Mouse (Mus musculus) ZHBTc4 (cell line): ENCODE results near the gene Mmd.
A peak's percentile ranks its signal among the peaks of the same experiment; 100 is the strongest.

ENCODE experiments used
- DNase-seq: peaks from one replicate; pipeline ENCODE4 v3.0.0-alpha.2; 2011; ENCODE audit warnings: low read depth, low spot score

The Mmd gene

DNA sequence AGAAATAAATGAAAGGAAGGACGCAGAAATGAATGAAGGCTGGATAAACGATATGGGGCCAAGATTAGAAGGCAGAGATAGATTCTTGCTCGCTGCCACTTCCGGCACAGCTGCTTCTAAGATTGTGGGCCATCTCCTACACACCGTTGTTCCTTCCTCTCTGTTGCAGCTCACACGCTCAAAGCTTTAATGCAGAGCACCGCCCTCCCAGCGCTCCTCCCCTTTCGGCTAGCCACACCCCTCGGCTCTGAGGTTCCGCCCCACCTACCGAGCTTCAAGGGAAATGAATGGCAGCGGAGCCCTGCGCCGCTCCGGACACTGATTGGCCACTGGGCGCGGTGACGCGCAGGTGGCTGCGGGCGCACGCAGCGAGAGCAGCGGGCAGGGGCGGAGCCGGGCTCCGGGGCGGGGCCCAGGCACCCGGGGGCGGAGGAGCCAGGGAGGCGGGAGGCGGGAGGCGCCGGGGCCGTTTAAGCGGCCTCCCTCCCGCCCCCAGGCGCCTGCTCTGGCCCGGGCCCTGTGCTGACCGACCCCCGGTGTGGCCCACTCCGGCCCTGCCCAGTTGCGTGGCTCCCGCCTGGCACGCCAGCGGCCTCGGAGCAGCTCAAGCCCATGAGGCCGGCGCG, at the start of gene Mmd:
TSS of gene Mmd (plus strand) at position 432 of the 626 bp plus-strand sequence.
- peak; percentile 99 for DNase-seq

DNA sequence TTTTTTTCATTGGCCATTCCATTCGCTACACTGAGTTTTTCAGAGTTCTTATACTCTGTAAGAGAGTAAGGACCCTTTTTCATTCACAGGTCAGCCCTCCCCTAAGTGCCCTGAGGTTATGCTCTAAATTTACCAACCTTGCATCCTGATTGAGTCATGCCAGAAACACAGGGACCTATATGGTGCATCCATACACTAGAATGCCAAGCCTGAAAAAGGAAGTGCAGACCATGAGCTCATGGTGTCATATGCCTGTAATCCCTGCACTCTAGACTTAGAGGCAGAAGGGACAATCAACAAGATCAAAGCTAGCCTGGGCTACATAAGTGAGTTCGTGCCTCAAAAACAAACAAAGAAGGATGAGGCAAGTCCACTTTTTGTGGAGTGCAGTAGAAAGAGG, 48.4 kb upstream of the Mmd start:
- no peak for DNase-seq

DNA sequence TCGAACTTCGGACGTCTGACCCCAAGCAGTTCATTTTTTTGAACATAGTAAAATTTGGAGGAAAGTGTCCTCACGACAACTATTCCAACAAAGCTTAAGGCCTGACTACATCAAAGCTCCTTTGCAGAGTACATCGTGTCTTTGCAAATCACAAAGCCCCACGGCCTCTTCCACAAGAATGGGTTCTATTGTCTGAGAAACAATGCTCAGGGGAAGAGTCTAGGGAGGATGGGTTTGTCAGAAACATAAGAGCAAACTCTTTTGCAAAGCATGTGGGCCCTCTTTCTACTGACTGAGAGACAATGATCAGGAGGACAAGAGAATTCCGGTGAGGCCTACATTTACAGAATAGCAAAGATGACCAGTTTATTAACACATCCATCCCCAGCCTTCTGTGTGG, 35.0 kb upstream of the Mmd start:
- peak; percentile 82 for DNase-seq

DNA sequence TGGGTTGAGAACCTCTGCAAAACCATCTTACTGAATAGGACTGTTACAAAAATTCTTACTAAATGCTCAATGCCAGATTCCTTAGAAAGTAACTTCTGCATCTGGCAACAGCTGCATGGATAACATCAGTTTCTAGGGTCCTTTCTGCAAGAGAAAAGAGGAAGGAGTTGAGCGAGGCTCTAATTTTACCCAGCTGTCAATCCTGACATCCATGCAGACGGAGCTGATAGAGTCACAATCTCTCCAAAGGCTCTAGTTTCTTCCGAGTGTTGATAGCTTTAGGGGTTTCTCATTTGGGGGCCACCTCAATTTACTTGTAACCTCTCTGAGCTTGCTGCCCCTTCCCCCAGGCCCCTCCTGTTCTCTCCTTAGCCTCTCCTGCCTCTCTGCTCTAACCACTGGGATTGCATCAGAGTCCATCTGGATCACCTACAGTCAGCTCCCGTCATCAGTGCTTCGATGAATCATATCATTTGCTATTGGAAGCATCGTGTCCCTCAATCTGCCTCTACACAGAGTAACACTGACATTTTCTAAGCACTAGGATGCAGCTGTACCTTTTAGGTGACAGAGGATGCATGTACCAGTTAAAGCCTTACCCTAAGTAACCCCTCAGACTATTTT, 29.1 kb upstream of the Mmd start:
- DNase-seq, result no peak

DNA sequence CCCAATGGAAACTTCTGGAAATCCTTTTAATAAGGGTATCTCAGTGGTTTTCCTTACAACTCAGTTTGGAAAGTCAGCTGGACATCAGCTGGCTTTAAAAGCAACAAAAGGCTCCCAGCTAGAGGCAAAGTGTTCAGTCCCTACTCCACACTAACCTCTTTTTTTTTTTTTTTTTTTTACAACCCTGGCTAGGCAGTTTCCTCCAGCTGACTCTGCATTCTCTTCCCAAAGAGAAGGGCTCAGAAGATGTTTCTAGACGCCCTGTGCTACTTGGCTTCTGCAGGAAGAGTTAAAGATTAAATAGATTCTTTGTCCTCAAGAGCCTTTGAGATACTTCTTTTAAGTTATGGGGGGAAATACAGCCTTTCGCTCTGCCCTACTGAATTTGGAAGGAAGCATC, 28.5 kb upstream of the Mmd start:
- no peak for DNase-seq

DNA sequence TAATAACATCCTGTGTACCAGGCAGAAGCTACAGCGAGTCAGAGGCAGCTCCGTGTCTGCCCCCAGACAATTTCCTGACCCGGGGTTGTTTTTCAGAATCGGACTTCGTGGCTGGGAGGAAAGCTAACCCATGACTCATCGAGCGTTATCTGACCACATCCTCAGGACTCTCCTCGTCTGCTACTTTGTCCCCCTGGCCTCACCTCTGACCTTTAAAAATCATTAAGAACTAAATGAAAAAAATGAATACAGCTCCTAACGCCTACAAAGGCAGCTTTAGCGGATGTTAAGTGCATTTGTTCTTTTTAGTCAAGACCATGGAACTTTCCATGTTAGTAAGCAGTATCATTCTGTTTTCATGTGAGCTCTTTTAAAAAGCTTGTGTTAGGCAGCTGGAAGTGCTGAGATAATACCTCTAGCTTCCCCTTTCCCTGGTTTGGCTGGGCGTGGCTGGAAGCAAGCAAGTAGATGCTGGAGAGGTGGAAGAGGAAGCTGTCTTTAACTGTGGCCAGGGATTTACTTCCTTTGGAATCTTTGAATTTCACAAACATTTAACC, 24.3 kb upstream of the Mmd start:
- no peak for DNase-seq

DNA sequence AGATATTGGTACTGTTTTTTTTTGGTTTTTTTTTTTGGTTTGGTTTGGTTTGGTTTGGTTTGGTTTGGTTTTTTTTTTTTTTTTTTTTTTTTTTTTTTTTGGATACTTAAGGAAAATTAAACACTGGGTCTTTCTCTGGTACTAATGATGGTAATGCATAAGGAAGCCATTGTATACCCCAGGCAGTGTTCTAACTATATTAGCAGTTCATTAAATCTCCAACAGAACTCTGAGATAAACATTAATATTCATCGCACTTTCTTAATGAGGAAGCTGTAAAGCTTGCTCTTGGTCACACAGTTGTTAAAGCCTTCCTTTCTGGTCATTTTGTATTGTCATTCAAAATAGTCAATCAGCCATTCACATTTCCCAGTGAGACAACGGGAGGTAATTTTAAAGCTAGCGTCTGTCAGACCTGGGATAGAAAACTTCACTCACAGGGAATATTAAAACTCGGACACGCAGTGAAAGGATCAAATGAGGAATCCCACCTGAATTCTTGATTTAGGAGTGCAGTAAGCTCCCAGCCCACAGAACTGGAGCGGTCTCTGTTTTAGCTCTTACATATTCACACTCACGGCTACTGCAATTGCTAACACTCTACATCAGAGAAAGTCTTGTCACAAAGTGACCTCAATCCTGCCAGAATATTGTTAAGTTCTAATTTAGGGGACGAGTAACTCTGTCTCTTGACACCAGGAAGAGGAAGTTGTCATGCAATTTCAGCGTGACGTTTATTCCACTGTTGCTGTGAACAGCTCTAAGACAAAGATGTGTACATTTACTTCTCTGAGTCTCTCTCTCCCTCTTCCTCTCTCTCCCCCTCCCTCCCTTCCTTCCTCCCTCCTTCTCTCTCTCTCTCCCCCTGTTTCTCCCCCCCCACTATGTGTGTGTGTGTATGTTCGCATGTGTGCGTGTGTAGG, 22.0 kb upstream of the Mmd start:
- DNase-seq, result no peak

DNA sequence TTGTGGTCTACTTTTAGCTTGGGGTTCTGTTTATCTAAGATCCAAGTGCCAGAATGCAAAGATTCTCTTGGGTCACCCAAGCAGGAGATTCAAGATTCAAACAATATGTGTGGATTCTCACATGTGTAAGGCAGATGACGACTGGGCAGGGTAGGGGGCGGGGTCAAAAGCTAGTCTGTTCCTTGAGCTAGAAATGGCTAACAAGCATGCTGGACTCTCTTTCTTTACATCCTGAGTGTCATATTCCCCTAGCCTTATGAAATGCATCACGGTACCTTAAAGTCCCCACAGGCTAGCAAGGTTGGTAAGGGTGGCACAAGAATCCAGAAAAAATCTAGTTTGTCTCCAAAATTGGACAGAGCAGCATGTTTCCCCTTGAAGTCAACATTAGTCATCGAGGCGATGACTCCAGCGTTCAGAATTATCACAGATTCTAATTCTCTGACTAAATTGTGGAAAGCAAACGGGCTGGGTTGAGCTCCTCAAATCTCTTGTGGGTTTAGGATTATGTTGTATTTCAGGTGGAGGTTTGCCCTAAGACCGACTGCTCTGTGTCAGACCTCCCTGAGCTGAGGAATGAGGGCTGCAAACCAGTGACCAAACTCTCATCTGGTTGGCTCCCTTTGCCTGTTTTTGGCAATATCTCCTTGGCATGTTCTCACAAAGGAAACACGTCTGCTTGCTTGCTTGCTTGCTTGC, 20.9 kb upstream of the Mmd start:
- no peak for DNase-seq

DNA sequence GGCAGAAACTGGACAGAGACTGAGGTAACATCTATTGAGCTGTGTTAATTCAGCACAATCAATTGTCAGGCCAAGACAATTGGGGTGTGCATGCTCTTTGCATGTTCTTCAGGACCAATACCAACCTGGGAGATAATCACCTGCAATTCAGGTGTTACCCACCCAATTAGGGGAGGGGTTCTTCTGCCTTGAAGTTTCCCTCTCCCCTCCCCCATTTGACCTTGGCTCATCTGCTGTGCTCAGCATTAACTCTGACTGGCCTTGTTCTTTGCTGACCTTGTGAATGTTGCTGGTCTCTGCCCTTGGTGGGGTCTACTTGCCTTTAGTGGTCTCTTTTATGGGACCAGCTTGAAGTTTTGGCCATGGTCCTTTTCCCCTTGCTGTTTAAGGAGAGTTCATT, 19.5 kb upstream of the Mmd start:
- peak; percentile 9 for DNase-seq

DNA sequence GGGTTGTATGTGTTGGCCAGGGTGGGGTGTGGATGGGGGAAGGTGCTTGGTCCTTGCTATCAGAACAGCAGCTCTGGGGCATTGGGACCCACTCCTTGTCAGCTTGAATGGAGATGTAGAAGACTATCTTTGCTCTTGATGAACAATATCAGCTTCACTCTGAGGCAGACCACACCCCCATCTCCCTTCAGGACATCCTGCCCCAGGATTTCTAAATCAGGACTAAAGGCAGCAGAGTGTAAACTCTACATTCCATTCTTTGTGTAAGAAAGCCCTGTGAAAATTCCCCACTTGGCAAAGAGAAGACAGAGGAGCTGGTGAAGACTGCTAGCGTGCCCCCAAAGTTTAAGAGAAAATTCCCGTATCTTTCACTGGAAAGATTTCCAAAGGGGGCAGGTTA, 18.6 kb upstream of the Mmd start:
- DNase-seq, result no peak

DNA sequence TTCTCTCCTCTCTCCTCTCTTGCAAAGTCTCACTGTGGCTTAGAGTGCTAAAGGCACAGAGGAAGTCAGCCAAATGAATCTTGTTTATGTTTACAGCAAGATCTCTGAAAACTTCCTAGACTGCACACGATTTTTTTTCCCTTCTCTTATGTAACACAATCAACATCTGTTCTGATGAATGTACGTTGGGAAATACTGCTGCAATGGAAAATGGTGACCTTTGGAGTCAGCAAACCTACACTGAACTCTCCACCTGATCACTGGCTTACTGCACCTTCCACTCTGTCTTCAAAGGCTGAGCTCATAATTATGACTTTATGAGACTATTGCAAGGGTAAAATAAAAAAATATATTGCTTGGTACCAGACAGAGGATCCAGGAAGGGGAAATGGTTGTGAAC, 17.6 kb upstream of the Mmd start:
- no peak for DNase-seq

DNA sequence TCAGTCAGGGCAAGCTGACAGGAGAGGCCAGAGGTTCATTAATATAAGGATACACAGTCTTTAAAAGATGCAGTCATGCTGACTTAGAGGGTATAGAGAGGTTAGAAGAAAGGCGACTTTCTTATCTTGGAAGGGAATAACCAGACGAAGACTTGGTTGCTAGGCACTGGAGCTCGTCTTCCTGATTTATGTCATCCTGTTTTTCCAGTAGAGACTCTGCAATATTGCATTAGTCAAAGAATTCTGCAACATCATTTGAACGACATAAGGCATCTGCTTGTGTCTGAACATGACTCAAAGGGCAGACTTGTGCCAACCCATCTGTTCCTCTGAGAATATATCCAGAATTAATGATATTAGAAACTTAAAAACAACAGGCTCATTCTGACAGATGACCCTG, 16.6 kb upstream of the Mmd start:
- no peak for DNase-seq

DNA sequence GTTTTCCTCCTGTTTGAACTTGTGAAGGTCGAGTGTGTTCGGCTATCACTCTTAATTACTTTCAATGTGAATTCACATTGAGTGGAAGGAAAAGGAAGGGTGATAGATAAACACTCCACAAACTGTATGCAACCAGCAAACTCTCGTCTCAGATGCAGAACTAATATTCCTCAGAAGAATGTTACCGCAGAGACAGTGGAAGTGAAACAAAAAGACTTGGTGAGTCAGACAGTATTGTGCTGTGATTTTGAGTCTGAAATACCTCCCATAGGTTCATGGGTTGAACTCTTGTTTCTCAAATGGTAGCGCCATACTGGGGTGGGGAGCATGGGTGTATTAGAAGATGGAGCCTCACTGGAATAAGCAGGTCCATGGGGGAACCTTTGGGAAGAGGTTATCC, 14.0 kb upstream of the Mmd start:
- DNase-seq, result no peak

DNA sequence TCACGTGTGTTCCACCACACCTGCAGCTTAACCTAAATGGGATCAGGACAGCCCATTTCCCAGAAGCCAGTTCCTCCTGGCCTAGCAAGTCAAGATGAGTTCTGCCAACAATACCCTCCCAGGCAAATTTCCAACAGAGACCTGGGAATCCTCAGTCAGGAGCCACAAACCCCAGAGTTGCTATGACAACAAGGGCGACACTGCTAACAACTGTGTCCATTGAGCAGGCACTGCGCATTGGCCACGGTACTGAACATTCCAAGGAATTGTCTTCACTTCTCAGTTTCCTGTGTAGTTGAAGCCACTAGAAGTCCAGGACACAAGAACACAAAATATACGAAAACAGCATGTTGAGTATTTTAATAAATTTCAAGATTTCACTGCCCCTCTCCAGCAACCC, 11.6 kb upstream of the Mmd start:
- peak; percentile 41 for DNase-seq

DNA sequence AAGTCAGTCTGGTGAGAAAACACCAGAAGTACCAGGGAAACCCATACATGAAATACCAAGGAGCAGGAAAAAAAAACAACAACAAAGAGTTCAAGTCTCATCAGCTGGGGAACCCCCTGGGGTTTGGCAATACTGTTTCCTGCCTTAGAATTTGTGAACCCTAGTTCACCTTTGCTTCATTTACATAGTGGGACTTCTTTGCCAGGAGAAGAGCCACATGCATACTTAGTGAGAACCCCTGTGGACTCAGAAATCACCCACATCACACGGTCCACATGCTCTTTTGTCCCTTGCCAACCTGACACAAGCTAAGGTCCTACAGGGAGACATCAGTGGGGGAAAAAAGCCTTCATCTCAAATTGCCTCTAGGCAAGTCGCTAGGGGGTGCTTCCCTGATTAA, 10.6 kb upstream of the Mmd start:
- DNase-seq, result peak; percentile 23

DNA sequence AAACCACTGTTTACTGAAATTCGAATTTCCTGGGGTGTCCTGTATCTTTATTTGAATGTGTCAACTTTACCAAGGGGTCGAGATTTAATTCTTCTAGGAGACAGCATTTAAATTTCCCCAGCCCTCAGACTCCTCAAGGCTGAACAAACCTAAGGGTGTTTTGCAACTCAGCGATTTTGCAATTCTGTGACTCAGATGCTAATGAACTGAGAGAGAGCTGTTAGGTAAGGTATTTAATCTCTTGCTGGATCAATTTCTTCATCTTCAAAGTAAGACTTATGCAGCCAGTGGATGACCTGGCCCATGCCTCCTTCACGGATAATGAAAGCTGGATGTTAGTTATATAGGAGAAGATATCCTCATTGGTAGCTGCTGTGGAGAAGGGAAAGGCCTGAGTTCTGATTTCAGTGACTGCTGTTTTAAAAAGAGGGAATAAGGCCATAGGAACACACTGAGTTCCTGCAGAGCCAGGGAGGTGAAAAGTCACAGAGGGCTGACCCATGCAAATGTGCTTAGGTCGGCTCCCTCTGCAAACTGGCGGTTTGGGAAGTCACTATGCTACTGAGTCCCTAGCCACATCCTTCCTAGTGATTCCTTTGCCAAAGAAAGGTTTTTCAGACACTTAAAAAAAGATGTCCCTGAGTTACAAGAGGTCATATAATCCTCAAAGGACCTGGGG, 8.5 kb upstream of the Mmd start:
- no peak for DNase-seq

DNA sequence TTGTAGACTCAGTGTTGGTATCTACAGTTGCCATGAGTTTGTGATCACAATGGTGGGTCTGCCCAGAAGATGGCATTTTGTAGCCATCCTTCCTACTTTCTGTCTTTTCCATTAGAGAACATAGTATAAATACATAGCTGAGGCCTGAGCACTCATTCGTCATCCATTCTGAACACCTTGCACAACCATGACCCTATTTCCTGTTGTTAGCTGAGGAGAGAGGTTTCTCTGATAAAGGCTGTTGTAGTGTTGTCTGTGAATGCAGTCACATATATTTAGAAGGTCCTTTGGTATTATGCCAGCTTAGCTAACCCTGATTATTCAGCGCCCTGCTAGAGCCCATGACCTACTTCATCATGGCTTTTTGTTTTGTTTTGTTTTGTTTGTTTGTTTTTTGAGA, 7.4 kb upstream of the Mmd start:
- no peak for DNase-seq

DNA sequence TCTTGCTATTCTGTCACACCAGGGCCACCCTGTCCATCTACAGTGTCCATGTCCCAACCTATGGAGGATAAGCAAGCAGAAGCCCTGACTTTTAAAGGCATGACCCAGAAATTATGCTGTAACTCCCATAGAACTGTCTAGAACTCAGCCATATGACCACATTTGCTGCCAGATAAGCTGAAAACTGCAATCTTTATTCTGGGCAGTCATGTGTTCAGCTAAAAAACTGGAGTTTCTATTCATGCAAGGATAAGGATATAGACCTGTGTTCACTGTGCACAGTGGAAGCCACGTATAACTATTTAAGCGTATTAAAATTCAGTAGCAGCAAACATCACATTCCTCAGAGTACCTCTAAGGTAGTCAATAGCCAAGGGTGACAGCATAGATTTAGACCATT, 6.0 kb upstream of the Mmd start:
- no peak for DNase-seq

DNA sequence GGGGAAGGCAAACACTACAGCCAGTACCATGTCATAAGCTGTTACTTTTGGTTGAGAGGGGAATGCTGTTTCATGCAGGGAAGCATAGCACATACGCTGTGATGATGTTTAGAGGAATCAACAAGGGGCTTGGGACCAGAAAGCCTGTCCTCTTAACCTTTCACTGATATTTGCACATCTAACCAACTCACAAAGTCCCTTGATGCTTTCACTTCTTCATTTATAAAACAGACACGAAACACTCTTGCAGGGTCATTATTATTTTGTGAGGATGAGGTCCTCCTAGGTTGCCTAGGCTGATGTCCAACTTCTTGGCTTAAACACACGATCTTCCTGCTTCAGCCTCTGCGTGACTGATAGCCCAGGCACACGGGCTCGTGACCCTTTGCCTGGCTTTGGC, 3.6 kb upstream of the Mmd start:
- no peak for DNase-seq

DNA sequence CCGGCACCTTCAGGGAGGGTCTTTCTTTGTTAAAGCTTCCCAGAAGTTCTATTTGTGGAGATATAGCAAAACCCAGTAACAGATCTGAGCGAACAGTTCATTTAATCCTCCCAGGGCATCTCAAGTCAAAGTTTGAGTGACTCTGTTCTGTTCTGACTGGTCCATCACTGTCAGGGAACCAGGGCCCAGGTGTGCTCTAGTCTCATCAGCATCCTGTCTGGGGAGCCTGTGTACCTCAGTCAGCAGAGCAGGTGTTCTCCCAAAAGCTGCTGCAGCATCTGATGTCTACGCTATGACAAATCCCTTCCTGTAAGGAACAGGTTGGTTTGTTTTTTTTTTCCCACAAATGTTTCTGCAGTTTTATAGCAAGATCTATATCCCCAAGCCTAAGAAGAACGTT, 2.6 kb upstream of the Mmd start:
- DNase-seq, result no peak

DNA sequence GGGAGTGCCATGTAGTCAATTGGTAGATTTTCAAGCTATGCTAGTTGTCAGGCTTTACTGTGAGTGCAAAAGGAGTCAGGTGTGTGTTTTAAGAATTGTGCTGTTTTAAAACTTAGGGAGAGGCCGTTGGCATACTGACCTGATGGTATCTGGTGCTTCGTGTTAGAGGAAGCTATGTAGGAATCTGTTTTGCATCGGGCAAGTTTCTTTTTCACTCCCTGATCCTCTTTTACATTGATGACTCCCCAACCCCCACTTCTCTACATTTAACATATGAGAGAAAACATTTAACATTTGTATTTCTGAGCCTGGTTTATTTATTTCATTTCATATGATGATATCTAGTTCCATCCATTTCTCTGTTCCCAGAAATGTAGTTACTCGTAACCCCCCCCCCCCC, 1.5 kb upstream of the Mmd start:
- no peak for DNase-seq
